Mouse (Mus musculus): ENCODE results near the gene Tusc2. TPM values are rescaled to one million over a fixed set of nuclear protein-coding genes. Genes with fewer than 3 reads are reported as not detected.

Gene Tusc2
- polyA plus RNA-seq, 1 experiment from 2014 or later: 90.1 TPM

- peaks cover 48% of the 10 kb centered on the region for H3K27me3 ChIP-seq
- H3K4me1 ChIP-seq: peaks cover 44% of the 10 kb centered on the region
- WGBS: 3% methylated on average over 20 of the region's 20 CpGs
- H3K9me3 ChIP-seq: no peaks in the 10 kb centered on the region
- peak within 1 kb of the TSS; percentile 35; the same call in 1 of the 2 replicates for H3K27ac ChIP-seq (replicated peaks)
- ATAC-seq (ENCODE audit: low FRiP score, low read depth): peak; percentile 70
- peaks cover 22% of the 10 kb centered on the region for H3K36me3 ChIP-seq
- peak within 1 kb of the TSS; percentile 22; the same call in 1 of the 2 replicates for H3K4me3 ChIP-seq
- peak within 1 kb of the TSS; percentile 47 for H3K4me2 ChIP-seq (replicated peaks)
- H3K9ac ChIP-seq (replicated peaks): peak within 1 kb of the TSS; percentile 41; the same call in 1 of the 2 replicates
These were observed 16.0 kb upstream of the Tusc2 start, which contains the start of gene Zmynd10 for GRCm38 (mm10) chr9:107547026-107547425. TSS of gene Zmynd10 (plus strand) at chr9:107547298.

GRCm38 (mm10) chr9:107547957-107548356 lies 15.1 kb upstream of the Tusc2 start:
- Histone ChIP-seq H3K36me3 (peaks cover 22% of the 10 kb centered on the region), H3K27me3 (peaks cover 57% of the 10 kb centered on the region), H3K9ac (replicated peaks) (no peak overlapping the region), H3K9me3 (no peaks in the 10 kb centered on the region), H3K4me2 (replicated peaks) (no peak overlapping the region), H3K4me3 (no peak overlapping the region), H3K4me1 (peaks cover 44% of the 10 kb centered on the region), H3K27ac (replicated peaks) (no peak overlapping the region)
- 82% methylated on average over 5 of the region's 5 CpGs for WGBS
- ATAC-seq (ENCODE audit: low FRiP score, low read depth): no peak

- no peak overlapping the region for H3K27ac ChIP-seq (replicated peaks)
- WGBS: 93% methylated on average over 10 of the region's 10 CpGs
- peaks cover 50% of the 10 kb centered on the region for H3K4me1 ChIP-seq
- no peaks in the 10 kb centered on the region for H3K9me3 ChIP-seq
- H3K27me3 ChIP-seq: peaks cover 64% of the 10 kb centered on the region
- ATAC-seq (ENCODE audit: low FRiP score, low read depth): no peak
- no peak overlapping the region for H3K4me3 ChIP-seq
- H3K9ac ChIP-seq (replicated peaks): no peak overlapping the region
- peaks cover 16% of the 10 kb centered on the region for H3K36me3 ChIP-seq
- H3K4me2 ChIP-seq (replicated peaks): no peak overlapping the region
These were observed 14.2 kb upstream of the Tusc2 start for GRCm38 (mm10) chr9:107548820-107549219.

- H3K27ac ChIP-seq (replicated peaks): no peak overlapping the region
- WGBS: 87% methylated on average over 20 of the region's 20 CpGs
- no peak overlapping the region for H3K9ac ChIP-seq (replicated peaks)
- peaks cover 51% of the 10 kb centered on the region for H3K4me1 ChIP-seq
- ATAC-seq (ENCODE audit: low FRiP score, low read depth): no peak
- H3K36me3 ChIP-seq: peaks cover 9% of the 10 kb centered on the region
- H3K9me3 ChIP-seq: no peaks in the 10 kb centered on the region
- H3K4me3 ChIP-seq: no peak overlapping the region
- no peak overlapping the region for H3K4me2 ChIP-seq (replicated peaks)
- H3K27me3 ChIP-seq: peaks cover 64% of the 10 kb centered on the region
These were observed 13.6 kb upstream of the Tusc2 start for GRCm38 (mm10) chr9:107549297-107550074.

- no peak for ATAC-seq (ENCODE audit: low FRiP score, low read depth)
- Histone ChIP-seq H3K9me3 (no peaks in the 10 kb centered on the region), H3K27me3 (peaks cover 64% of the 10 kb centered on the region), H3K4me1 (peaks cover 57% of the 10 kb centered on the region), H3K4me2 (replicated peaks) (peak overlapping the region; percentile 58), H3K9ac (replicated peaks) (0 out of 2 replicates have a peak overlapping the region, but pooled peaks have one; percentile 54), H3K27ac (replicated peaks) (no peak overlapping the region), H3K4me3 (peak overlapping the region; percentile 36), H3K36me3 (no peaks in the 10 kb centered on the region)
- WGBS: 25% methylated on average over 23 of the region's 23 CpGs
These were observed 12.5 kb upstream of the Tusc2 start for GRCm38 (mm10) chr9:107550491-107551116.

- peak within 1 kb of the TSS; percentile 54 for H3K9ac ChIP-seq (replicated peaks)
- H3K9me3 ChIP-seq: no peaks in the 10 kb centered on the region
- peak within 1 kb of the TSS; percentile 58 for H3K4me2 ChIP-seq (replicated peaks)
- WGBS: under 1% methylated on average over 63 of the region's 63 CpGs
- peaks cover 64% of the 10 kb centered on the region for H3K27me3 ChIP-seq
- no peak within 1 kb of the TSS for H3K27ac ChIP-seq (replicated peaks)
- peaks cover 60% of the 10 kb centered on the region for H3K4me1 ChIP-seq
- ATAC-seq (ENCODE audit: low FRiP score, low read depth): no peak
- peak within 1 kb of the TSS; percentile 36 for H3K4me3 ChIP-seq
- H3K36me3 ChIP-seq: no peaks in the 10 kb centered on the region
These were observed 11.8 kb upstream of the Tusc2 start, which contains the start of gene Rassf1 for GRCm38 (mm10) chr9:107551117-107551889. TSS of gene Rassf1 (plus strand) at chr9:107551555.

GRCm38 (mm10) chr9:107551890-107552355 lies 11.1 kb upstream of the Tusc2 start:
- Histone ChIP-seq H3K4me2 (replicated peaks) (peak overlapping the region; percentile 58), H3K9me3 (no peaks in the 10 kb centered on the region), H3K36me3 (peaks cover 3% of the 10 kb centered on the region), H3K4me3 (peak overlapping the region; percentile 36), H3K4me1 (peaks cover 60% of the 10 kb centered on the region), H3K9ac (replicated peaks) (peak overlapping the region; percentile 54), H3K27me3 (peaks cover 64% of the 10 kb centered on the region), H3K27ac (replicated peaks) (no peak overlapping the region)
- no peak for ATAC-seq (ENCODE audit: low FRiP score, low read depth)
- WGBS: 6% methylated on average over 8 of the region's 8 CpGs

- Histone ChIP-seq H3K4me2 (replicated peaks) (peak overlapping the region; percentile 94; the same call in 1 of the 2 replicates), H3K27me3 (peaks cover 58% of the 10 kb centered on the region), H3K27ac (replicated peaks) (no peak overlapping the region), H3K9me3 (no peaks in the 10 kb centered on the region), H3K9ac (replicated peaks) (no peak overlapping the region), H3K4me1 (peaks cover 54% of the 10 kb centered on the region), H3K4me3 (no peak overlapping the region), H3K36me3 (peaks cover 12% of the 10 kb centered on the region)
- ATAC-seq (ENCODE audit: low FRiP score, low read depth): no peak
- 84% methylated on average over 5 of the region's 5 CpGs for WGBS
These were observed 10.2 kb upstream of the Tusc2 start for GRCm38 (mm10) chr9:107552690-107553393.

- peaks cover 54% of the 10 kb centered on the region for H3K4me1 ChIP-seq
- peaks cover 20% of the 10 kb centered on the region for H3K36me3 ChIP-seq
- peak overlapping the region; percentile 94 for H3K4me2 ChIP-seq (replicated peaks)
- 7% methylated on average over 37 of the region's 37 CpGs for WGBS
- H3K4me3 ChIP-seq: peak overlapping the region; percentile 79
- peak; percentile 81 for ATAC-seq (ENCODE audit: low FRiP score, low read depth)
- H3K27ac ChIP-seq (replicated peaks): peak overlapping the region; percentile 88
- no peaks in the 10 kb centered on the region for H3K9me3 ChIP-seq
- H3K9ac ChIP-seq (replicated peaks): peak overlapping the region; percentile 68
- H3K27me3 ChIP-seq: peaks cover 50% of the 10 kb centered on the region
These were observed 9.3 kb upstream of the Tusc2 start for GRCm38 (mm10) chr9:107553541-107554318.

GRCm38 (mm10) chr9:107554319-107554825 lies 8.7 kb upstream of the Tusc2 start:
- peak; percentile 94 for ATAC-seq (ENCODE audit: low FRiP score, low read depth)
- H3K4me1 ChIP-seq: peaks cover 54% of the 10 kb centered on the region
- WGBS: under 1% methylated on average over 53 of the region's 53 CpGs
- peak overlapping the region; percentile 94 for H3K4me2 ChIP-seq (replicated peaks)
- H3K27ac ChIP-seq (replicated peaks): peak overlapping the region; percentile 88
- peaks cover 43% of the 10 kb centered on the region for H3K27me3 ChIP-seq
- peak overlapping the region; percentile 79 for H3K4me3 ChIP-seq
- peaks cover 27% of the 10 kb centered on the region for H3K36me3 ChIP-seq
- peak overlapping the region; percentile 75 for H3K9ac ChIP-seq (replicated peaks)
- H3K9me3 ChIP-seq: no peaks in the 10 kb centered on the region

All from midbrain, embryonic 12.5 days (tissue).